Comparison of ENCODE assay signal across 9 mouse cellular contexts in genomic region chr4:124102684-124103083, GRCm38 (mm10).
DNase-seq lines count a peak whose midpoint lies in the region; ATAC-seq and TF ChIP-seq lines count a peak whose summit lies in the region.
"Had no signal": no experiment of that assay in that cellular context is flagged by ENCODE, and none has a peak within 500 bp of the region (broad histone marks: within the 10 kb centered on the region; RNA-seq: fewer than 3 reads in every experiment).

No protein-coding gene starts in this region.

- WGBS in kidney, adult 2 months, result 40% methylated on average over 2 of the region's 2 CpGs
- 39% methylated on average over 2 of the region's 2 CpGs for WGBS in kidney, embryonic 15.5 days
- 39% methylated on average over 2 of the region's 2 CpGs for WGBS in limb, embryonic 11.5 days

- H3K4me2 ChIP-seq in kidney, embryonic 15.5 days, result no peak overlapping the region
- H3K4me2 ChIP-seq in limb, embryonic 11.5 days (ENCODE audit: low read depth, severe bottlenecking), result no peak overlapping the region
- H3K4me2 ChIP-seq: embryonic facial prominence, embryonic 12.5 days had no signal

- no peaks in the 10 kb centered on the region for H3K4me1 ChIP-seq in kidney, adult 2 months (ENCODE audit: control insufficient read depth, insufficient read depth, low read length)
- no peaks in the 10 kb centered on the region for H3K4me1 ChIP-seq in kidney, embryonic 15.5 days
- H3K4me1 ChIP-seq in E14TG2a.4 (replicated peaks; ENCODE audit: low read depth, low read length), result no peaks in the 10 kb centered on the region
- H3K4me1 ChIP-seq in limb, embryonic 11.5 days (ENCODE audit: control insufficient read depth, insufficient read depth, low read length), result no peaks in the 10 kb centered on the region
- H3K4me1 ChIP-seq: embryonic facial prominence, embryonic 12.5 days had no signal

- DNase-seq in kidney, adult 2 months, result peak; percentile 22
- DNase-seq in ZHBTc4 (ENCODE audit: low read depth, low spot score), result peak; percentile 74
- peak; percentile 68 for DNase-seq in limb, embryonic 11.5 days (ENCODE audit: low spot score)
- no peak for DNase-seq in frontal cortex, postnatal 25 days (ENCODE audit: low spot score in 2 of 2)
- DNase-seq in urinary bladder, postnatal 4 days (ENCODE audit: low spot score in 2 of 2), result no peak
- no peak for DNase-seq in right cerebral cortex, postnatal 36 days (ENCODE audit: low spot score in 2 of 2)

- peak; percentile 64 for TF ChIP-seq CTCF in kidney, adult 2 months (conservative IDR thresholded peaks at IDR 0.05; ENCODE audit: insufficient read depth, insufficient read length, low read depth, low read length)
- peak; percentile 89 for TF ChIP-seq CTCF in E14TG2a.4 (conservative IDR thresholded peaks at IDR 0.05; ENCODE audit: low read length)

- H3K9me3 ChIP-seq in kidney, embryonic 15.5 days (replicated peaks), result no peaks in the 10 kb centered on the region
- H3K9me3 ChIP-seq in E14TG2a.4 (ENCODE audit: low read length), result no peaks in the 10 kb centered on the region
- H3K9me3 ChIP-seq in limb, embryonic 11.5 days (ENCODE audit: control insufficient read depth, low read length), result no peaks in the 10 kb centered on the region

- H3K36me3 ChIP-seq in kidney, adult 2 months (ENCODE audit: control insufficient read depth, insufficient read depth, low read length), result no peaks in the 10 kb centered on the region
- H3K36me3 ChIP-seq in kidney, embryonic 15.5 days, result no peaks in the 10 kb centered on the region
- H3K36me3 ChIP-seq in E14TG2a.4 (ENCODE audit: insufficient read depth, low read length), result no peaks in the 10 kb centered on the region
- no peaks in the 10 kb centered on the region for H3K36me3 ChIP-seq in limb, embryonic 11.5 days (ENCODE audit: control insufficient read depth, insufficient read depth, low read length)
- H3K36me3 ChIP-seq: embryonic facial prominence, embryonic 12.5 days had no signal

- H3K27me3 ChIP-seq in kidney, adult 2 months (replicated peaks; ENCODE audit: control insufficient read depth, insufficient read depth, low read length), result no peaks in the 10 kb centered on the region
- peaks cover 18% of the 10 kb centered on the region; the same call in 1 of the 2 replicates for H3K27me3 ChIP-seq in kidney, embryonic 15.5 days
- no peaks in the 10 kb centered on the region for H3K27me3 ChIP-seq in E14TG2a.4 (ENCODE audit: insufficient read depth, low read length)
- no peaks in the 10 kb centered on the region for H3K27me3 ChIP-seq in limb, embryonic 11.5 days (ENCODE audit: control insufficient read depth, insufficient read depth, low read length)
- H3K27me3 ChIP-seq: embryonic facial prominence, embryonic 12.5 days had no signal

- no peak overlapping the region for H3K4me3 ChIP-seq in kidney, adult 2 months (ENCODE audit: insufficient read depth, low read depth, low read length)
- H3K4me3 ChIP-seq in kidney, embryonic 15.5 days (replicated peaks), result no peak overlapping the region
- H3K4me3 ChIP-seq in E14TG2a.4 (replicated peaks; ENCODE audit: low read length), result no peak overlapping the region
- no peak overlapping the region for H3K4me3 ChIP-seq in limb, embryonic 11.5 days (ENCODE audit: low read depth, low read length)
- H3K4me3 ChIP-seq: embryonic facial prominence, embryonic 12.5 days had no signal

- H3K9ac ChIP-seq in kidney, embryonic 15.5 days, result no peak overlapping the region
- H3K9ac ChIP-seq in limb, embryonic 11.5 days (ENCODE audit: low read length), result no peak overlapping the region
- H3K9ac ChIP-seq: embryonic facial prominence, embryonic 12.5 days had no signal

- H3K27ac ChIP-seq in kidney, adult 2 months (ENCODE audit: insufficient read depth, low read depth, low read length), result no peak overlapping the region
- H3K27ac ChIP-seq in kidney, embryonic 15.5 days, result no peak overlapping the region
- no peak overlapping the region for H3K27ac ChIP-seq in limb, embryonic 11.5 days (replicated peaks; ENCODE audit: low read depth, low read length)
- H3K27ac ChIP-seq: embryonic facial prominence, embryonic 12.5 days had no signal

- ATAC-seq in kidney, embryonic 15.5 days (replicated peaks; ENCODE audit: low FRiP score), result no peak
- ATAC-seq in limb, embryonic 11.5 days (ENCODE audit: insufficient number of reproducible peaks, low FRiP score, low TSS enrichment, low read depth), result no peak

- TF ChIP-seq POLR2A in kidney, adult 2 months (IDR thresholded peaks at IDR 0.05; ENCODE audit: low read depth, low read length), result no peak

Comparison
In these comparisons a context has a peak if more than half of its experiments do, and no peak if none do; other contexts are left out.
1. DNase-seq: peak in kidney, adult 2 months (single experiment), ZHBTc4 (single experiment) and limb, embryonic 11.5 days (single experiment); none in frontal cortex, postnatal 25 days (0 of 2), urinary bladder, postnatal 4 days (0 of 2) and right cerebral cortex, postnatal 36 days (0 of 2).